Mouse (Mus musculus) lung, embryonic 15.5 days (tissue): Measurements from ENCODE around the gene Banf2. TPM values are rescaled to one million over a fixed set of nuclear protein-coding genes. Genes with fewer than 3 reads are reported as not detected.

Experiments used
- ATAC-seq: fragments of 200-750 bp; cut with Nextera tagmentation; 2 replicates; pipeline ENCODE4 v1.8.0; 2017; ENCODE audit warnings: moderate number of reproducible peaks, borderline replicate concordance; ENCODE audit not compliant: low FRiP score, low TSS enrichment; ENCODE audit errors: extremely low read depth
- H3K27ac ChIP-seq: fragments of 300-500 bp; sonication (generic); 2 replicates; pipeline ENCODE4 v1.5.1; 2015; ENCODE audit warnings: moderate library complexity, mild to moderate bottlenecking, inconsistent platforms
- H3K27me3 ChIP-seq: fragments of 300-500 bp; sonication (generic); 2 replicates; pipeline ENCODE4 v1.6.1; 2015; ENCODE audit warnings: inconsistent platforms
- H3K36me3 ChIP-seq: fragments of 300-500 bp; sonication (generic); 2 replicates; pipeline ENCODE4 v1.6.1; 2015; ENCODE audit warnings: inconsistent platforms
- H3K4me1 ChIP-seq: fragments of 300-500 bp; sonication (generic); 2 replicates; pipeline ENCODE4 v1.6.1; 2015; ENCODE audit warnings: inconsistent platforms
- H3K4me2 ChIP-seq: fragments of 300-500 bp; sonication (generic); 2 replicates; pipeline ENCODE4 v1.6.1; 2015; ENCODE audit warnings: inconsistent platforms, mild to moderate bottlenecking, moderate library complexity
- H3K4me3 ChIP-seq: fragments of 300-500 bp; sonication (generic); 2 replicates; pipeline ENCODE4 v1.5.1; 2015; ENCODE audit warnings: mild to moderate bottlenecking, inconsistent platforms
- H3K9ac ChIP-seq: fragments of 300-500 bp; sonication (generic); 2 replicates; pipeline ENCODE4 v1.6.1; 2015; ENCODE audit warnings: inconsistent platforms
- H3K9me3 ChIP-seq: fragments of 300-500 bp; sonication (generic); 2 replicates; pipeline ENCODE4 v1.6.1; 2016; ENCODE audit warnings: inconsistent platforms
- WGBS: fragments of 180-500 bp; shearing (Covaris S2); methylation state at CpG from one replicate; pipeline ENCODE4 v1.1.7; 2015; 5-methylcytosine and 5-hydroxymethylcytosine counted together
- polyA plus RNA-seq: library from polyadenylated mRNA; unstranded; fragments of >200 nt; fragmentation: Nextera tagmentation; extraction: Ambion mirVana; gene quantifications from 2 replicates; pipeline ENCODE4 v1.2.1, GENCODE M21; 2015

Banf2 gene
- polyA plus RNA-seq, 1 experiment from 2014 or later, result not detected

GRCm38 (mm10) chr2:144111966-144112365, 79.1 kb downstream of the Banf2 start:
- Histone ChIP-seq H3K4me3 (no peak overlapping the region), H3K27me3 (no peaks in the 10 kb centered on the region), H3K36me3 (no peaks in the 10 kb centered on the region), H3K9me3 (no peaks in the 10 kb centered on the region), H3K4me2 (no peak overlapping the region), H3K27ac (no peak overlapping the region), H3K4me1 (no peaks in the 10 kb centered on the region), H3K9ac (no peak overlapping the region)
- WGBS, result 67% methylated on average over 7 of the region's 7 CpGs
- no peak for ATAC-seq

- H3K9ac ChIP-seq, result no peak overlapping the region
- H3K27ac ChIP-seq, result no peak overlapping the region
- H3K36me3 ChIP-seq, result no peaks in the 10 kb centered on the region
- 69% methylated on average over 5 of the region's 5 CpGs for WGBS
- no peaks in the 10 kb centered on the region for H3K27me3 ChIP-seq
- H3K4me1 ChIP-seq, result no peaks in the 10 kb centered on the region
- H3K4me3 ChIP-seq, result no peak overlapping the region
- ATAC-seq, result no peak
- no peaks in the 10 kb centered on the region for H3K9me3 ChIP-seq
- no peak overlapping the region for H3K4me2 ChIP-seq
These were observed 79.8 kb downstream of the Banf2 start for GRCm38 (mm10) chr2:144112666-144113065.

- H3K36me3 ChIP-seq, result no peaks in the 10 kb centered on the region
- no peaks in the 10 kb centered on the region for H3K27me3 ChIP-seq
- no peak overlapping the region for H3K4me2 ChIP-seq
- 59% methylated on average over 2 of the region's 2 CpGs for WGBS
- no peak overlapping the region for H3K27ac ChIP-seq
- H3K9me3 ChIP-seq, result no peaks in the 10 kb centered on the region
- no peak for ATAC-seq
- H3K9ac ChIP-seq, result no peak overlapping the region
- H3K4me3 ChIP-seq, result no peak overlapping the region
- H3K4me1 ChIP-seq, result peaks cover 4% of the 10 kb centered on the region; the same call in 1 of the 2 replicates
These were observed 85.2 kb downstream of the Banf2 start for GRCm38 (mm10) chr2:144118061-144118460.

- Histone ChIP-seq H3K9ac (no peak overlapping the region), H3K27me3 (no peaks in the 10 kb centered on the region), H3K36me3 (no peaks in the 10 kb centered on the region), H3K4me1 (peaks cover 7% of the 10 kb centered on the region; the same call in 1 of the 2 replicates), H3K27ac (no peak overlapping the region; the same call in 1 of the 2 replicates), H3K4me2 (no peak overlapping the region), H3K9me3 (no peaks in the 10 kb centered on the region), H3K4me3 (no peak overlapping the region)
- WGBS, result 49% methylated on average over 7 of the region's 7 CpGs
- ATAC-seq, result no peak
These were observed 87.4 kb downstream of the Banf2 start for GRCm38 (mm10) chr2:144120186-144120823.

DNA sequence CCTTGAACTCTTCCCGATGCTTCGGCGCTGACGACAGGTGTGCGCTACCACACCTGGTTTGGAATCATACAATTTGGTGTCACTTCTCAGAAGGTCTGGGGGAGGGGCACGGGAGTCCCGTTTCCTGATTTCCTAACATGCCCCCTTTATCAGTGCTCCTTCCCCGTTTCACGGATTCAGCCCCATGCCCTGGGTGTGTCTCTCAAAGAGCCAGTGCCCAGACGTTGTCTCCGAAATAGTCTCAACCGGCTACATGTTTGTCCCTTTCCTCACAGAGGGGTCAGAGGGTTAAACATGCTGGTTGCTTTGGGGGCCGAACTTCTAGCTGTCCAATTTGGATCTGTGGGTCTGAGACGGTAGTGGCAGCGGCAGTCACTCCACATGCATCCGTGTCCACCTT, 89.2 kb downstream of the Banf2 start:
- no peak overlapping the region for H3K9ac ChIP-seq
- no peak overlapping the region for H3K27ac ChIP-seq
- H3K36me3 ChIP-seq, result no peaks in the 10 kb centered on the region
- H3K4me1 ChIP-seq, result peaks cover 7% of the 10 kb centered on the region; the same call in 1 of the 2 replicates
- H3K9me3 ChIP-seq, result no peaks in the 10 kb centered on the region
- H3K4me3 ChIP-seq, result no peak overlapping the region
- 91% methylated on average over 16 of the region's 16 CpGs for WGBS
- no peak overlapping the region for H3K4me2 ChIP-seq
- no peaks in the 10 kb centered on the region for H3K27me3 ChIP-seq
- ATAC-seq, result no peak

Other genes with a start within 250 kb of the Banf2 start
- 1.7 and 2.1 TPM in 2 replicates for gene Bfsp1, start 169.9 kb upstream of the Banf2 start, polyA plus RNA-seq
- gene Dstn, start 117.7 kb upstream of the Banf2 start, polyA plus RNA-seq, result 480 and 519 TPM in 2 replicates
- 83.1 and 86.8 TPM in 2 replicates for gene Rrbp1, start 21.8 kb upstream of the Banf2 start, polyA plus RNA-seq
- 24.2 and 25.9 TPM in 2 replicates for gene Mgme1, start 237.6 kb downstream of the Banf2 start, polyA plus RNA-seq
- 108 and 116 TPM in 2 replicates for gene Snx5, start 237.8 kb downstream of the Banf2 start, polyA plus RNA-seq